Mouse (Mus musculus) lung, embryonic 14.5 days (tissue): Measurements from ENCODE around the gene Gtf2h2. TPM values are rescaled to one million over a fixed set of nuclear protein-coding genes. Genes with fewer than 3 reads are reported as not detected.
"Not testable (repeated sequence)": the region's sequence is repeated elsewhere in the genome, so short reads cannot be mapped to it uniquely, and the experiment has no call there.

Experiments used
- ATAC-seq: fragments of 200-750 bp; cut with Nextera tagmentation; 2 replicates; pipeline ENCODE4 v1.8.0; 2017; ENCODE audit warnings: mild to moderate bottlenecking, moderate TSS enrichment, moderate library complexity; ENCODE audit not compliant: insufficient read depth
- DNase-seq: peaks from one replicate; pipeline ENCODE4 v3.0.0-alpha.2; 2015
- H3K27ac ChIP-seq: fragments of 300-500 bp; sonication (generic); 2 replicates; pipeline ENCODE4 v1.5.1; 2014; ENCODE audit warnings: low read depth, mild to moderate bottlenecking, moderate library complexity
- H3K27me3 ChIP-seq: fragments of 300-500 bp; sonication (generic); 2 replicates; pipeline ENCODE4 v1.6.1; 2014; ENCODE audit warnings: low read length, control low read depth; ENCODE audit not compliant: insufficient read depth
- H3K36me3 ChIP-seq: fragments of 300-500 bp; sonication (generic); 2 replicates; pipeline ENCODE4 v1.6.1; 2014; ENCODE audit warnings: control low read depth; ENCODE audit not compliant: insufficient read depth
- H3K4me1 ChIP-seq: fragments of 300-500 bp; sonication (generic); 2 replicates; pipeline ENCODE4 v1.6.1; 2014; ENCODE audit warnings: antibody characterized with exemption, control low read depth; ENCODE audit not compliant: insufficient read depth
- H3K4me2 ChIP-seq: fragments of 300-500 bp; sonication (generic); 2 replicates; pipeline ENCODE4 v1.6.1; 2014; ENCODE audit warnings: mild to moderate bottlenecking
- H3K4me3 ChIP-seq: fragments of 300-500 bp; sonication (generic); 2 replicates; pipeline ENCODE4 v1.5.1; 2014; ENCODE audit warnings: low read depth, low read length
- H3K9ac ChIP-seq: fragments of 300-500 bp; sonication (generic); 2 replicates; pipeline ENCODE4 v1.6.1; 2014
- H3K9me3 ChIP-seq: fragments of 300-500 bp; sonication (generic); 2 replicates; pipeline ENCODE4 v1.6.1; 2016; ENCODE audit warnings: low read depth, low read length, control low read depth
- CTCF ChIP-seq: IDR thresholded peaks from 2 replicates; pipeline ENCODE4 v1.5.1; 2016; ENCODE audit warnings: antibody characterized with exemption, low read depth
- WGBS: fragments of 180-500 bp; shearing (Covaris S2); extraction: QIAGEN DNeasy Blood & Tissue Kit; methylation state at CpG from one replicate; pipeline ENCODE4 v1.1.7; 2014; 5-methylcytosine and 5-hydroxymethylcytosine counted together
- polyA plus RNA-seq: library from polyadenylated mRNA; unstranded; fragments of >200 nt; fragmentation: Nextera tagmentation; extraction: Ambion mirVana; gene quantifications from 2 replicates; pipeline ENCODE4 v1.2.1, GENCODE M21; 2014

The Gtf2h2 gene
- polyA plus RNA-seq, 1 experiment from 2014 or later, result 77.3 TPM

DNA sequence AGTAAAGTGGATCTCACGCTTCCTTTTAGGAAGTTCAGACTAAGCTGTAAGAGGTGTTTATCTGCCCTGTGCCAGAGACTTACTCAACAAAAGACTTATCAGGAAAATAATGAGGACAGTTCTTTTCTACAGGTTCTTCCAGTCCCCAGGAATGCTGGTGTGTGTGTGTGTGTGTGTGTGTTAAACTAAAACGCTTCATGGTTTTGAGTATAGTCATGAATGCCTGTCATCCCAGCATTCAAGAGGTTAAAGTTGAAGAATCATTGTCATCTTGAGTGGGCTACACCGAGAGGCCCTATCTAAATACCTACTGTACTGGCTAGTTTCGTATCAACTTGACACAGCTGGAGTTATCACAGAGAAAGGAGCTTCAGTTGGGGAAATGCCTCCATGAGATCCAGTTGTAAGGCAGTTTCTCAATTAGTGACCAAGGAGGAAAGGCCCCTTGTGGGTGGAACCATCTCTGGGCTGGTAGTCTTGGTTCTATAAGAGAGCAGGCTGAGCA lies 19.5 kb upstream of the Gtf2h2 start:
- Histone ChIP-seq H3K4me3 (no peak overlapping the region), H3K9ac (no peak overlapping the region), H3K9me3 (no peaks in the 10 kb centered on the region), H3K4me1 (no peaks in the 10 kb centered on the region), H3K4me2 (no peak overlapping the region), H3K27me3 (no peaks in the 10 kb centered on the region), H3K36me3 (no peaks in the 10 kb centered on the region), H3K27ac (no peak overlapping the region)
- ATAC-seq (no peak), DNase-seq (no peak)
- WGBS, result 49% methylated on average over 4 of the region's 4 CpGs
- TF ChIP-seq CTCF, result no peak

DNA sequence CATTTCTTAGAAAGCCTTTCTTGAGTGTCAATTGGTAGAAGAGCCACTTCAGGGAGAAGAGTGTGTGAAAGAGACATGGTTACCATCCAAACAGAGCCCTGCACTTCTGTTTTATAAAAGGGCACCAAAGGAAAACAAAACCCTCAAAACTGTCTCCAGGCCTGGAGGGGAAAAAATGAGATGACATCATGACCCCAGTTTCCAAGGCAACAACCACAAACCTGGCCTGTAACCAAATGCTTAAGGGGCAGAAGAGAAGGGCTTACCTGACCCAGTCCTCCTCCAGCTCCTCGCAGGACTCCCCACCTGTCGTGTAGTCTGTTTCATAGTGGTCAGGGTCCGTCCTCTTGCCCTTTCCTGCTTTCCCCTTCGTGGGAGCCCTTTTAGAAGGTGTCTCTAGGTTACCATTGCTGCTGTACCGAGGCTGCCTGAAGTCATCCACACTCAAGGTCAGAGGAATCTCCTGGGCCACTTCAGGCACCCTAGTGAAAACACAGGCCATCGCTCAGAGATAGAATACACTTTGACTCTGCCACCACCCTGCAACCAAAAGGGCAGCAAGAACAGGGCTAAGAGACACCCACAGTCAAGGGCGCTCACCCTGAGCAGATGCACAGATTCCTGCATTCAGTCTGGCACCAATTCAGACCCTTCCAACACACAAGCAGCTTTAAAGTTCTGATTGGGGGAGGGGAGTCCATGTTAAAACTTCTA lies 18.9 kb upstream of the Gtf2h2 start:
- H3K4me3 ChIP-seq, result no peak overlapping the region
- ATAC-seq (no peak), DNase-seq (no peak)
- WGBS, result 57% methylated on average over 7 of the region's 7 CpGs
- H3K4me1 ChIP-seq, result no peaks in the 10 kb centered on the region
- no peaks in the 10 kb centered on the region for H3K9me3 ChIP-seq
- no peaks in the 10 kb centered on the region for H3K36me3 ChIP-seq
- H3K27me3 ChIP-seq, result no peaks in the 10 kb centered on the region
- no peak for TF ChIP-seq CTCF
- no peak overlapping the region for H3K9ac ChIP-seq
- H3K27ac ChIP-seq, result no peak overlapping the region
- no peak overlapping the region for H3K4me2 ChIP-seq

DNA sequence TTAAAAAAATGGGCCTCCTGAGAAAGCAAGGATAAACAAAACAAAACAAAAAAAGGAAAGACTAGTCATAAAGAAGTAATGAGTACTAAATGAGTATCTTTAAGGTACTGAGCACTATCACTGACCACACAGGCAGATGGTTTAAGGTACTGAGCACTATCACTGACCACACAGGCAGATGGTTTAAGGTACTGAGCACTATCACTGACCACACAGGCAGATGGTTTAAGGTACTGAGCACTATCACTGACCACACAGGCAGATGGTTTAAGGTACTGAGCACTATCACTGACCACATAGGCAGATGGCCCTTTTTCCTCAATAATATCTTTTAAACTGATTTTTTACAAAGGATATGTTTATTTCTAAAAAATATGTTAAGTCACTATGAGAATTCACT lies 7.2 kb upstream of the Gtf2h2 start:
- not testable (repeated sequence) for H3K9ac ChIP-seq, H3K36me3 ChIP-seq, H3K27me3 ChIP-seq, H3K27ac ChIP-seq, ATAC-seq, H3K4me3 ChIP-seq, H3K4me2 ChIP-seq, H3K4me1 ChIP-seq, H3K9me3 ChIP-seq, DNase-seq

DNA sequence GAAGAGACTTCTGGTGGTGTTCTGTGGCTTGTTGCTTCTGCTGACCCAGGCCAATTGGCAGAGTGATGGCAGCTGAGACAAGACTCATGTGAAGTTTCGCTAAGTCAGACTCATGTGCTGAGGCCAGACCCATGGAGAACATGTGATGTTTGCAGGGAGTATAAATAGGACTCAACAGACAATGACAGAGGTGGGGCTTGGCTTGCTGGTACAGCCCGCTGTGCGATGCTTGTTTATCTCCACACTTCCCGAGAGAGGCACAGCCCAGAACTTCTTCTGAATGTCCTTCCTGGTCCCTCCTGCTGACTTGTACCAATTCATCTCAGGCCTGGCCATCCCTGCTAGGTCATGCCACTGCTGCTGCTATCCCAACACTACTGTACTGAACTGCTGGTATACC lies 3.0 kb upstream of the Gtf2h2 start:
- no peak for TF ChIP-seq CTCF
- H3K36me3 ChIP-seq, result no peaks in the 10 kb centered on the region
- no peak for ATAC-seq
- no peaks in the 10 kb centered on the region for H3K9me3 ChIP-seq
- no peaks in the 10 kb centered on the region for H3K4me1 ChIP-seq
- no peaks in the 10 kb centered on the region for H3K27me3 ChIP-seq
- peak; percentile 31 for DNase-seq
- WGBS, result 80% methylated on average over 4 of the region's 4 CpGs
- H3K9ac ChIP-seq, result no peak overlapping the region
- no peak overlapping the region for H3K4me3 ChIP-seq
- H3K4me2 ChIP-seq, result no peak overlapping the region
- H3K27ac ChIP-seq, result no peak overlapping the region

DNA sequence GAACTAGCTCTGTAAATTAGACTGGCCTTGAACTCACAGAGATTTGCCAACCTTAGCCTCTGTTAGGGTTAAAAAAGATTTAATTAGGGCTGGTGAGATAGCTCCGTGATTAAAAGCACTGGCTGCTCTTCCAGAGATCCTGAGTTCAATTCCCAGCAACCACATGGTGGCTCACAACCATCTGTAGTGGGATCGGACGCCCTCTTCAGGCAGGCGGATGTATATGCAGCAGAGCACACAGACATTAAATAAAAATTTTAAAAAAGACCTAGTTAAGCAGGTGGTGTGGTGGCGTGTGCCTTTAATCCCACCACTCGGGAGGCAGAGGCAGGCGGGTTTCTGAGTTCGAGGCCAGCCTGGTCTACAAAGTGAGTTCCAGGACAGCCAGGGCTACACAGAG lies 2.0 kb upstream of the Gtf2h2 start:
- DNase-seq, H3K27ac ChIP-seq, H3K9ac ChIP-seq, H3K9me3 ChIP-seq, ATAC-seq, H3K36me3 ChIP-seq, H3K4me2 ChIP-seq, H3K4me3 ChIP-seq, H3K4me1 ChIP-seq, H3K27me3 ChIP-seq: not testable (repeated sequence)
- 62% methylated on average over 8 of the region's 8 CpGs for WGBS
- 0 out of 2 replicates have a peak, but pooled peaks have one; percentile 20 for TF ChIP-seq CTCF

DNA sequence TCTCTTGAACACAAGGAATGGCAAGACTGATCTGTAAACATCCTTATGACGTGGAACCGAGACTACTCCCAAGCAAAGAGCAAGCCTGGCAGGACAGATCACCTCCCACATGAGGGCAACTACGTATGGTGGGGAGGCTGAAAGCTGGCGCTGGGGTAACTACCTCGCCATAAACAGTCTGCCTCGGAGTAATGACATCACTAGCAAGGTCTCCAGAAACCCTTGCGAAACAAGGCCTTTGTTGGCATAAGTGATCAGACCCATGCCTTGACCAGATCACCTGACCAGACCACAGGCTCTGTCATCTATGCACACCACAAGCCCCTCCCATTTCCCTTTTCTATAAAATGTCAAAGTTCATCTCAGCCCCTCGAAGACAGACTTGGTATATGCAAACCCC lies 934 bp upstream of the Gtf2h2 start:
- no peaks in the 10 kb centered on the region for H3K9me3 ChIP-seq
- H3K27me3 ChIP-seq, result no peaks in the 10 kb centered on the region
- H3K4me3 ChIP-seq, result no peak overlapping the region
- no peak overlapping the region for H3K27ac ChIP-seq
- H3K36me3 ChIP-seq, result peaks cover 14% of the 10 kb centered on the region
- H3K9ac ChIP-seq, result no peak overlapping the region
- H3K4me2 ChIP-seq, result no peak overlapping the region
- DNase-seq (no peak), ATAC-seq (no peak)
- no peaks in the 10 kb centered on the region for H3K4me1 ChIP-seq
- 66% methylated on average over 8 of the region's 8 CpGs for WGBS
- TF ChIP-seq CTCF, result no peak

DNA sequence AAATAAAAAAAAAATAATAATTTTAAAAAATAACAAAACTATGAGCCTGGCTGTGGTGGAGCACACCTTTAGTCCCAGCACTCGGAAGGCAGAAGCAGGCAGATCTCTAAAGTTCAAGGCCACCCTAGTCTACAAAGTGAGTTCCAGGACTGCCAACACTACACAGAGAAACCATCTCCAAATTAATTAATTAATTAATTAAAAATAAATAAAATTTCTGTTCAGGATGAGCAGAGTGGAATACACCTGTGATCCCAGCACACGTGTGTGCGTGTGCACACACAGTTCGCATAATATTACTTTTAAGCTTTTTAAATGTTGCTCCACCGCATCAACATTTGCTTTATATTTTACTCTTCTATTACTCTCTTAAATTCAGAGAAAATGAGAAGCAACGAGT lies 756 bp downstream of the Gtf2h2 start:
- no peak for TF ChIP-seq CTCF
- Histone ChIP-seq H3K4me2 (peak overlapping the region; percentile 81), H3K36me3 (peaks cover 31% of the 10 kb centered on the region), H3K9ac (peak overlapping the region; percentile 89), H3K27me3 (no peaks in the 10 kb centered on the region), H3K9me3 (no peaks in the 10 kb centered on the region), H3K4me1 (no peaks in the 10 kb centered on the region), H3K27ac (no peak overlapping the region), H3K4me3 (peak overlapping the region; percentile 92)
- WGBS, result 12% methylated on average over 6 of the region's 6 CpGs
- peak; percentile 28 for ATAC-seq
- DNase-seq, result no peak

DNA sequence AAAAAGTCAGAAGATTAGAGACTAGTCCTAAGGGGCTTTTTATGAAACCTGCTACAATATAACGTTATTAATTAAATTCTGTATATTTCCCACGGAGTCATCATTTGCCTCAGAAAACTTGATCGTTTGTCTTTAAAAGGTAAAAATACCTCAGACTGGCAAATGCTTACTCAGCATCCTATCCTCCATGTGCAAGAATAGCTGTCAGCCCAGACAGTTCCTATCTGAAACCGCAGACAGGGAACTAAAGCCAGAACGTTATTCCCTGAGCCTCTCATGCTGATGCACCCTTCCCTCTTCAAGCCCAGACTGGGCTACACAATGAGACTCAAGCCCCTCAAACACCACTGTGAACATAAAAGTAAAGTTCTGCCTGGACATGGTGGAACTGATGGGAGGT lies 2.0 kb downstream of the Gtf2h2 start:
- Histone ChIP-seq H3K4me3 (no peak overlapping the region), H3K4me1 (no peaks in the 10 kb centered on the region), H3K4me2 (no peak overlapping the region), H3K36me3 (peaks cover 34% of the 10 kb centered on the region), H3K9ac (no peak overlapping the region), H3K27me3 (no peaks in the 10 kb centered on the region), H3K9me3 (no peaks in the 10 kb centered on the region), H3K27ac (no peak overlapping the region)
- 92% methylated on average over 5 of the region's 5 CpGs for WGBS
- TF ChIP-seq CTCF, result no peak
- no peak for ATAC-seq
- DNase-seq, result no peak
